Mouse (Mus musculus): ENCODE measurements around the gene Kcnk5.

The Kcnk5 gene

GRCm38 (mm10) chr14:20191136-20191735 lies 9.6 kb upstream of the Kcnk5 start:
- H3K27me3 ChIP-seq (ENCODE audit: insufficient read depth, low read length) = no peaks in the 10 kb centered on the region
- H3K36me3 ChIP-seq (ENCODE audit: insufficient read depth, low read length) = no peaks in the 10 kb centered on the region
- H3K9me3 ChIP-seq (ENCODE audit: low read length) = no peaks in the 10 kb centered on the region
- H3K4me3 ChIP-seq (replicated peaks; ENCODE audit: low read length) = no peak overlapping the region
- H3K4me1 ChIP-seq (replicated peaks; ENCODE audit: low read depth, low read length) = peaks cover 29% of the 10 kb centered on the region
- TF ChIP-seq NANOG (IDR thresholded peaks at IDR 0.05; ENCODE audit: borderline replicate concordance, low read length) (no peak), CTCF (conservative IDR thresholded peaks at IDR 0.05; ENCODE audit: low read length) (no peak), POU5F1 (IDR thresholded peaks at IDR 0.05; ENCODE audit: borderline replicate concordance, low read length) (no peak)

GRCm38 (mm10) chr14:20189751-20190150 lies 8.1 kb upstream of the Kcnk5 start:
- TF ChIP-seq NANOG (IDR thresholded peaks at IDR 0.05; ENCODE audit: borderline replicate concordance, low read length) = no peak
- TF ChIP-seq POU5F1 (IDR thresholded peaks at IDR 0.05; ENCODE audit: borderline replicate concordance, low read length) = no peak
- TF ChIP-seq CTCF (conservative IDR thresholded peaks at IDR 0.05; ENCODE audit: low read length) = no peak
- Histone ChIP-seq H3K27me3 (ENCODE audit: insufficient read depth, low read length) (no peaks in the 10 kb centered on the region), H3K4me3 (replicated peaks; ENCODE audit: low read length) (no peak overlapping the region), H3K4me1 (replicated peaks; ENCODE audit: low read depth, low read length) (peaks cover 42% of the 10 kb centered on the region), H3K36me3 (ENCODE audit: insufficient read depth, low read length) (no peaks in the 10 kb centered on the region), H3K9me3 (ENCODE audit: low read length) (no peaks in the 10 kb centered on the region)

- TF ChIP-seq NANOG (IDR thresholded peaks at IDR 0.05; ENCODE audit: borderline replicate concordance, low read length) = no peak
- no peak for TF ChIP-seq CTCF (conservative IDR thresholded peaks at IDR 0.05; ENCODE audit: low read length)
- no peak for TF ChIP-seq POU5F1 (IDR thresholded peaks at IDR 0.05; ENCODE audit: borderline replicate concordance, low read length)
- H3K36me3 ChIP-seq (ENCODE audit: insufficient read depth, low read length) = peaks cover 1% of the 10 kb centered on the region
- H3K27me3 ChIP-seq (ENCODE audit: insufficient read depth, low read length) = no peaks in the 10 kb centered on the region
- H3K9me3 ChIP-seq (ENCODE audit: low read length) = no peaks in the 10 kb centered on the region
- H3K4me3 ChIP-seq (replicated peaks; ENCODE audit: low read length) = no peak overlapping the region
- peaks cover 52% of the 10 kb centered on the region for H3K4me1 ChIP-seq (replicated peaks; ENCODE audit: low read depth, low read length)
These were observed 3.8 kb upstream of the Kcnk5 start for GRCm38 (mm10) chr14:20185426-20185825.

- Histone ChIP-seq H3K27me3 (ENCODE audit: insufficient read depth, low read length) (no peaks in the 10 kb centered on the region), H3K4me3 (replicated peaks; ENCODE audit: low read length) (0 out of 2 replicates have a peak overlapping the region, but pooled peaks have one; percentile 23), H3K4me1 (replicated peaks; ENCODE audit: low read depth, low read length) (peaks cover 59% of the 10 kb centered on the region), H3K36me3 (ENCODE audit: insufficient read depth, low read length) (peaks cover 16% of the 10 kb centered on the region), H3K9me3 (ENCODE audit: low read length) (no peaks in the 10 kb centered on the region)
- TF ChIP-seq NANOG (IDR thresholded peaks at IDR 0.05; ENCODE audit: borderline replicate concordance, low read length) (no peak), CTCF (conservative IDR thresholded peaks at IDR 0.05; ENCODE audit: low read length) (no peak), POU5F1 (IDR thresholded peaks at IDR 0.05; ENCODE audit: borderline replicate concordance, low read length) (no peak)
These were observed 2.1 kb upstream of the Kcnk5 start for GRCm38 (mm10) chr14:20183701-20184100.

GRCm38 (mm10) chr14:20182596-20182995 lies 987 bp upstream of the Kcnk5 start:
- Histone ChIP-seq H3K9me3 (ENCODE audit: low read length) (no peaks in the 10 kb centered on the region), H3K36me3 (ENCODE audit: insufficient read depth, low read length) (peaks cover 23% of the 10 kb centered on the region), H3K4me3 (replicated peaks; ENCODE audit: low read length) (no peak overlapping the region), H3K27me3 (ENCODE audit: insufficient read depth, low read length) (no peaks in the 10 kb centered on the region), H3K4me1 (replicated peaks; ENCODE audit: low read depth, low read length) (peaks cover 69% of the 10 kb centered on the region)
- TF ChIP-seq CTCF (conservative IDR thresholded peaks at IDR 0.05; ENCODE audit: low read length) (no peak), NANOG (IDR thresholded peaks at IDR 0.05; ENCODE audit: borderline replicate concordance, low read length) (no peak), POU5F1 (IDR thresholded peaks at IDR 0.05; ENCODE audit: borderline replicate concordance, low read length) (no peak)

- Histone ChIP-seq H3K4me1 (replicated peaks; ENCODE audit: low read depth, low read length) (peaks cover 82% of the 10 kb centered on the region), H3K4me3 (replicated peaks; ENCODE audit: low read length) (peak overlapping the region; percentile 97), H3K27me3 (ENCODE audit: insufficient read depth, low read length) (no peaks in the 10 kb centered on the region), H3K36me3 (ENCODE audit: insufficient read depth, low read length) (peaks cover 42% of the 10 kb centered on the region), H3K9me3 (ENCODE audit: low read length) (no peaks in the 10 kb centered on the region)
- TF ChIP-seq POU5F1 (IDR thresholded peaks at IDR 0.05; ENCODE audit: borderline replicate concordance, low read length) = no peak
- TF ChIP-seq CTCF (conservative IDR thresholded peaks at IDR 0.05; ENCODE audit: low read length) = no peak
- TF ChIP-seq NANOG (IDR thresholded peaks at IDR 0.05; ENCODE audit: borderline replicate concordance, low read length) = no peak
These were observed 852 bp downstream of the Kcnk5 start for GRCm38 (mm10) chr14:20180751-20181162.

GRCm38 (mm10) chr14:20180304-20180703 lies 1.3 kb downstream of the Kcnk5 start:
- peaks cover 82% of the 10 kb centered on the region for H3K4me1 ChIP-seq (replicated peaks; ENCODE audit: low read depth, low read length)
- H3K4me3 ChIP-seq (replicated peaks; ENCODE audit: low read length) = peak overlapping the region; percentile 97
- no peaks in the 10 kb centered on the region for H3K27me3 ChIP-seq (ENCODE audit: insufficient read depth, low read length)
- H3K36me3 ChIP-seq (ENCODE audit: insufficient read depth, low read length) = peaks cover 46% of the 10 kb centered on the region
- TF ChIP-seq CTCF (conservative IDR thresholded peaks at IDR 0.05; ENCODE audit: low read length) (no peak), NANOG (IDR thresholded peaks at IDR 0.05; ENCODE audit: borderline replicate concordance, low read length) (no peak), POU5F1 (IDR thresholded peaks at IDR 0.05; ENCODE audit: borderline replicate concordance, low read length) (no peak)
- H3K9me3 ChIP-seq (ENCODE audit: low read length) = no peaks in the 10 kb centered on the region

GRCm38 (mm10) chr14:20179731-20180280 lies 1.8 kb downstream of the Kcnk5 start:
- H3K36me3 ChIP-seq (ENCODE audit: insufficient read depth, low read length) = peaks cover 51% of the 10 kb centered on the region
- peak overlapping the region; percentile 97 for H3K4me3 ChIP-seq (replicated peaks; ENCODE audit: low read length)
- peaks cover 82% of the 10 kb centered on the region for H3K4me1 ChIP-seq (replicated peaks; ENCODE audit: low read depth, low read length)
- TF ChIP-seq NANOG (IDR thresholded peaks at IDR 0.05; ENCODE audit: borderline replicate concordance, low read length) (no peak), POU5F1 (IDR thresholded peaks at IDR 0.05; ENCODE audit: borderline replicate concordance, low read length) (no peak), CTCF (conservative IDR thresholded peaks at IDR 0.05; ENCODE audit: low read length) (no peak)
- H3K27me3 ChIP-seq (ENCODE audit: insufficient read depth, low read length) = no peaks in the 10 kb centered on the region
- no peaks in the 10 kb centered on the region for H3K9me3 ChIP-seq (ENCODE audit: low read length)

All from E14TG2a.4 (cell line).